Mouse (Mus musculus): ENCODE results near the gene Adam33.
A peak's percentile ranks its signal among the peaks of the same experiment; 100 is the strongest.
"Not testable (repeated sequence)": the region's sequence is repeated elsewhere in the genome, so short reads cannot be mapped to it uniquely, and the experiment has no call there.

Adam33 gene

DNA sequence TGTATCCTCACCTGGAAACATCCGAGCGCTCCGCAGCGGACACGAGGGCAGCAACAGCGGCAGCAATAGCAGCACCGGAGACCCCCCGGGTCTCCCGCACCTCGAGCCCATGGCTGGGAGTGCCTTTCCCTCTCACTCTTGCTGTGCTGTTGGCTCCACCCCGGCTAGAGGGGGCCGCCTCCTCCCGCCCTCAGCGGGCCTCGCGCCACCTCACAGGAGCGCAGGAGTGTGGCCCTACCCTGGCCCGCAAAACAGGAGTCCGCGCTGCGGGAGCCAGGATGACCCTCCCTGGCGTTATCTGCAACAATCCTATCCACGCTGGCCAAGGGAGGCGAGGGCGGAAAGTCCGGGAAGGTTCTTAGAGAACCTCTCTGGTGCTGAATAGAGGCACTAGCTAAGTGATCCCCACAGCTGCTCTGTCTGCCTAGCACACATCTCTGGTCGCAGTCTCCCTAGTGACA is at the start of gene Adam33:
Gene Adam33, minus strand, starts transcription at position 411 of the 461 bp plus-strand sequence.
- peak; percentile 22 for DNase-seq

DNA sequence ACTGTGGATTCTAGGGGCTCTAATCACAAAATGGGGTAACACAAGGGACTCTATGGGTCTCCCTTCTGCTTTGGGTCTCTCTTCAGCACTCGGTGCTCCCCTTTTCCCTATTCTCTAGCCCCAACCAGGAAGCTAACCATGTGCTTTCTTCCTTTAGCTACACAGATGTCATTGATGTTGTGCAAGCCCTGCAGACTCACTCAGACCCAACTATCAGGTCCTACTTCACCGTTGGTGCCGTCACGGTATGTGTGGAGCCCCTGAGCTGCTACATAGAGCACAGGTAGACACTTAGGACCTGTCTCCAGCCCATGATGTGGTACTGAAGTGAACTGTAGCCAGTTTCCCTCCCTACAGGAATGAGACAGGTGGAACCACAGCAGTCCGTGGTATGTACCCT is 42.4 kb upstream of the Adam33 start:
- no peak for DNase-seq

DNA sequence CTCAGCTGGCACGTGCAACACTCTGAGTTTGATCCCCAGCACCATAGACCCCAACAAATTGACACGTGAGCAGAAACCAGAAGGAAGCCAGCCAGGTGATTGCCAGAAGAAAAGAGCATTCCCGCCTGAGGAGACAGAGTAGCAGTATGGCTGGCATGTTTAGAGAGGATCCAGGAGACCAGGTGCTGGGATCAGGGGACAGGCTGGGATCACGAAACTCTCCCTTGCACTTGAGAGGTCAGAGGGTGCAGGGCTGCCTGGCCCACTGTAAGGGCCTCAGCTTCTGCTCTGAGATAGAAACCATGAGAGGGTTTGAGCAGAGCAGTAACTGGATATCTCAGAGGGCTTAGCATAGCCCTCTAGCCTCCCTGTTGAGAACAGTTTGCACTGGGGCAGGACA is 41.4 kb upstream of the Adam33 start:
- not testable (repeated sequence) for DNase-seq

DNA sequence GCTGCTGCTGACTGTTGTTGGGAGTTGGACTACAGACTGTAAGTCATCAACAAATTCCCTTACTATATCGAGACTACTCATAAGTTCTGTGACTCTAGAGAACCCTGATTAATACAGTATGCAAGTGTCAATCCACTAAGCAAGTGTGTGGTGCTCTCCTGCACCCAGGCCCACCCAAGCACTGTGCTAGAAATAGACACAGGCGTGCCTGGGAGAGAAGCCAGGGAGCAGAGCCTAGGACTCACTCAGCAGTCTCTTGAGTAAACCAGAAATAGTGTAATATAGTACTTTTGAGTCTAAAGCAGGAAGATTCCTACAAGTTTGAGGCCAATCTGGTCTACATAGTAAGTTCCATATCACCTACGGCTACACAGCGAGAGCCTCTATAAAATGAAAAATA is 40.4 kb upstream of the Adam33 start:
- no peak for DNase-seq

DNA sequence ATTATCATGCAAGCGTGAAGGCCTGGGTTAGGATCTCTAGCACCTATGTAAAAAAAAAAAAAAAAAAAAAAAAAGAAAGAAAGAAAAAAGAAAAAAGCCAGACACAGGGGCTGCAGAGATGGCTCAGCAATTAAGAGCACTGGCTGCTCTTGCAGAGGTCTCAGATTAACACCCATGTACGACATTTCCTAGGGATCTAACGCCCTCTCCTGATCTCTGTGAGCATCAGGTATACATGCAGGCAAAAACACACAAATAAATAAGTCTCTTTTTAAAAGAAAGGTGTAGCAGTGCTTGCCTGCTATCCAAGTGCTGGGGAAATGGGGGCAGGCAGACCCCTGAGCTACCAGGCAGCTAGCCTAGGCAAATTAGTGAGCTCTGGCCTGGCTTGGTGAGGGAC is 37.9 kb upstream of the Adam33 start:
- DNase-seq = no peak

DNA sequence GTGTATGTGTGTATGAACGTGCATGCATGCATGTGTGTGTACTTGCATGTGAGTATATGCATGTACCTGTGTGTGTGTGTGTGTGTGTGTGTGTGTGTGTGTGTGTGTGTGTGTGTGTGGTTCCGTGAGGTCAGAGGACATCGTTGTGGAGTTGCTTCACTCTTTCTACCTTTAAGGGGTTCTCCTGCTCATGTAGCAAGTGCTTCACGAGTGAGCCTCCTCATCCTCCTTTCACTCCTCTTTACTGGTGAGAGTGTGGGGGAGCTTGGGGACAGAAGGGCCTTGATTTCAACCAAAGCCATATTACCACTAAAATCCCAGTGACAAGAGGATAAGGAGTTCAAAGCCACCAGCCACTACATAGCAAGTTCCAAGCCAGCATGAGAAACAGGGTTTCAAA is 33.5 kb upstream of the Adam33 start:
- no peak for DNase-seq

DNA sequence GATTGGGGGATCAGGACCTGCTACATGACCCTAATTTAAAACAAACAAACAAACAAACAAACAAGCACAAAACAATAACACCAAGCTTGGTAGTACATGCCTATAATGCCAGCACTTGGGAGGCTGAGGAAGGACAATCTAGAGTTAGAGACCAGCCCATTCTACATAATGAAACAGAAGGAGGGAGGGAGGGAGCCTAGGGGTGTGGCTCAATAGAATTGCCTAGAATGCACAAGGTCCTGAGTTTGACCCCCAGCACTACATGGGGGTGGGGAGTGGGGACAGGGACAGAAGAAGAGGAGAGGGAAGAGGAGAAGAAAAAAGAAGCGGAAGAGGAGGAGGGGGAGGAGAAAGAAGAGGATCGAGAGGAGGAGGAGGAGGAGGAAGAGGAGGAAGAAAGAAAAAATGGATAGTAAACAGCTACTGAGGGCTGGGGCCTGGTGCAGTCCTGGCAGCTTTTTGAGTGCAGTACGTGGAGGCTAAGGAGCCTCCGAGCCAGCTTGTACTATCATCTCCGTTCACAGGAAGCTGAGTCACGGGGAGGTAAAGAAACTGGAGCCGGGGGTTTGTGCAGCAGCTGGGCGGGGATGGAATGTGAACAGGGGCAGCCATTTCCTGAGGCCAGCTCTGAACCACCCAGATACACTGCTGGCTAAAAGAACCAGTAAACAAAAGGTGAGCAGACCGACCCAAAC is 32.6 kb upstream of the Adam33 start:
- peak; percentile 44 for DNase-seq

DNA sequence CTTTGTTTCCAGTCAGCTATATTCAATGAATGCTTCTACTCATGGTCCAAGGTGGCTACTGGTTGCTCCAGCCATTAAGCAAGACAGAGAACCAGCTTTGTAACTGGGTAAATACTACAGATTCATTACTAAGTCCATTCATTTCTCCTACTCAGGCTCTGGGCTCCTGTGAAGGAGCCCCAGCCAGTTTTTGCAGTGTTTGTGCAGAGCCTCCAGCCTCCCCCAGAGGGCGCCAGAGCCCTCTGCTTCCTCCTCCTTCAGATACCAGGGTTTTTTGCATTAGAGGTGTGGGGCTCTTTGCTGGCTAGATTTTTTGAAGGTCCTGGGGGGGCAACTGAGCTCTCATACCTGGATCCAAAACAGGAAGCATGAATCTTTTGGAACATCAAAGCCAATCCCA is 31.2 kb upstream of the Adam33 start:
- DNase-seq = peak; percentile 81

DNA sequence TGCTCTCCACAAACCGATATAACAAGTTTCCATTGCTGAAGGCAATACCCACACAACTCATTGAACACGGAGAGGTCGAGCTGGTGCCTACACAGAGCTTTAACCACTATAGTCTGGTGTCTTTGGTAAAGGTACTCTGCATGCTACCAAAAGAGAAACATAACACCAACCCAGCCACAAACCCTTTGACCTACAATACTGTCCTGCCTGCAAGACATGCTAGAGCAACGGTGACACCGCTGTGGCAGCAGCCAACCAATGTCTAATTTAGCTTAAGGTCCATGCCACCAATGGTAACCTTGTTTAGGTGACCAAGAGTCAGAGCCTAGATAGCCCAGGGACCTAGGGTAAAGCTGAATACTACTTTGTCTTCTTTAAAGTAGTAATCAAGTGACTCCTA is 30.0 kb upstream of the Adam33 start:
- DNase-seq = no peak

DNA sequence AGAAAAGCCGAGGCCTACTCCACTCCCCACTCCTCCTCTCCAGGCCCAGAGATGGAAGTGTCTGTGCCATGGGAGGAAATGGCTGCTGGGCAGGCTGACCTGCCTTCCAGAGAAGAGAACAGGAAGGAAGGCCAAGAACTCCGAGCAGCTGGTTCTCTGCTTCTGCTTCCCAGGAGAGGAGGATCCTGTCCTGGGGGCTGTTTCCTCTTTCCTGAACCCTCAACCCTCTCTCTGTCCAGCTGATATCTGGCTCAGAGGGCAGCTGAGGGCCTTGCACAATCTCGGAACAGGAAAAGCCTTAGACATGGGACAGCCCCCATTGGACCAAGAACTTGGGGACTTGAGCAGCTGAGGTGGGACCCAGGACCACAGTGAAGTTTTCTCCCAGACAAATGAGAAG is 27.2 kb upstream of the Adam33 start:
- no peak for DNase-seq

DNA sequence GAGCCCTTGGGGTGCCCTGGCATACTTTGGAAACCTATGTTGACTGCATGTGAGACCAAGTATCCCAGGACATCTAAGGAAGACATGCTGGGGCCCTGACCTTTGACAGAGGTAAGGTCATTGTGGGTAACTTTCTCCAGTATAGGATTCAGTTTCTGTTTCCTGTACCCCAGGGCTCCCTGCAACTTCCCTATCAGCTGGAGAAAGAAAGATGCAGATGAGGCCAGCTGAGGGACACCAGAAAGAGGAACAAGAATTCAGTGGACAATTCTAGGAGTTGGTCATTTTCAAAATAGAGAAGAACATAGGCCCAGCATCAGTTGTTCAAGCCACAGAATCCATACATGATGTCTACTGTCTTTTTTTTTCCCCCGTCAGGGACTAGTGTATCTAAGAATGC is 26.0 kb upstream of the Adam33 start:
- no peak for DNase-seq

DNA sequence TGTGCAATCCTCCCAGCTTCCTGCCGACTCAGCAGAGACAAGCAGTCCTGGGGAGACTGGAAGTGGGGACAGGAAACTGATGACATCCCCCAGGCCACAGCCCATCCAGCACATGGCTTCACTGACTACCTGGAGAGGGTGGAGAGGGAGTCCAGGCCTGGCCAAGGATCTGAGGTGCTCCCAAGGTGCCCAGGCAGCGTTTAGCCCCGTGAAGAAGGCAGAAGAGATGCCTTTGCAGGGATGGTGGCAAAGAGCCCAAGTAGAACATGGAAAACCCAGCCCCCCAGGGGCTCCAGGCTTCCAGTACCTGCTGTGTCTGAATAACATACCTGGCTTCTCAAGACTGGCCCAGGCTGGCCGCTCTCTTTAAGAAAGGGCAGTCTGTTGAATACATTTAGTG is 25.0 kb upstream of the Adam33 start:
- DNase-seq = no peak

DNA sequence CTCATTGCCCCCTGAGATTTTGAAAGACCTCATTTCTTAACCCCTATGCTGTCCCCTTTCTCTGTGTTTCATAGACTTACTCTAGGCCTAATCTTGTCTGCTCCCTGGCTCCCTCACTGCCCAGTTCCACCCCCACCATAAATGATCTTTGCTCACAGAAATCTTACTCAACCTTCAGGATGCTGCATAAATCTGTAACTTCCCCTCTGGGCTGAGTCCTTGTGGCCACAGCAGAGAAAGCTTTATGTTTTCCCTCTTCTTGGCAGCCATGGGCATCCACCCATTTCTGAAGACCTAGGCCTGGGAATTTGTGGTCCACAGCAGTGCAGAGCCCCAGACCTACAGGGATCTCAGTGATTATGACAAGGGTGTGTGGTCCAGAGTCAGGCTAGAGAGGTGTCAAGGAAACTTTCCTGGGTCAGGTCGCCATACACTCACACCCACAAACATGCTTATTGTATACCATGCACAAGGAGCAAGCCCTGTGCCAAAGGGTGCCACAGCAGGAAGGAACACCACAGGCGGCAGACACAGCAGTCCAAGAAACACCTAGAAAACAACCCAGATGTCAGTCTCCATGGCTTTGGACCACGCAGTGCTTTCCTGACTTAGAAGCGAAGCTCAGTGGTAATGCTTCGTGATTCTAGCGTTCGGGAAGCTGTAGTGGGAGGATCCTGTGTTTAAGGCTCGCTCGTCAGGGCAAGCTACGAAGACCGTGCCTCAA is 23.2 kb upstream of the Adam33 start, which contains the start of gene Siglec1:
Gene Siglec1, minus strand, starts transcription at position 99 of the 724 bp plus-strand sequence.
- DNase-seq = no peak

DNA sequence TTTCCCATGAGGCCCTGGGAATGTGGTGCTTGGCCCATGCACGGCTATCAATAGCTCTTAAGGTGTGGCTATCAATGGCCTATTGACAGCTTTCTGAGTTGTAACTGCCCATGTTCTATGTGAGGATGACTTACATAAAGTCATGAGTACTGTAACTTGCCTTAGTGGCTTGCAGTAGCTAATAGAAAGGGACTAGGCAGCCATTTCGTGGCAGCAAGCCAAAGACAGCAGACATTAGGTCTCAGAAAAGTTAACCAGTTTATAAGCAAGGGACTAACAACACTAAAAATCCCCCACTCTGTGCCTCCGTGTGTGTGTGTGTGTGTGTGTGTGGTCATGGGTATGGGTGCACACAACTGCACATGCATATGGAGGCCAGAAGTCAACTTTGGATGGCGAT is 20.6 kb upstream of the Adam33 start:
- DNase-seq = no peak

DNA sequence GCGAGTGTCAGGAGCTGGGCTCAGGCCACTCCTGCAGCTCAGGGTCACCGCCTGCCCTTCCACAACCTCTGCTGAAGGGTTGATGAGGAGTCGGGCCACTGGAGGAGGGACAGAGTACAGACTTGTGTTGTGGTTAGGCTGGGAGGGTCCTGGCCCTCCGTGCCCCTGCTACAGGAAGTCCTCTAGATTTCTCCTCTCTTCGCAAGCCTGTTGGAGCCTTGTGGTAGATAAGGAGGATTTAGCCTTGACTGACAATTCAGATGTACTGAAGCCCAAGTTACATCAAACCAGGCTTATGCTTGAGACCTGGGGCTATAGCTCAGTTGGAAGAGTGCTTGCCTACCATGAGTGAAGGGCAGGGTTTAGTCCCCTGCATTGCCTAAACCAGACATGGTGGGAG is 16.9 kb upstream of the Adam33 start:
- DNase-seq = no peak

DNA sequence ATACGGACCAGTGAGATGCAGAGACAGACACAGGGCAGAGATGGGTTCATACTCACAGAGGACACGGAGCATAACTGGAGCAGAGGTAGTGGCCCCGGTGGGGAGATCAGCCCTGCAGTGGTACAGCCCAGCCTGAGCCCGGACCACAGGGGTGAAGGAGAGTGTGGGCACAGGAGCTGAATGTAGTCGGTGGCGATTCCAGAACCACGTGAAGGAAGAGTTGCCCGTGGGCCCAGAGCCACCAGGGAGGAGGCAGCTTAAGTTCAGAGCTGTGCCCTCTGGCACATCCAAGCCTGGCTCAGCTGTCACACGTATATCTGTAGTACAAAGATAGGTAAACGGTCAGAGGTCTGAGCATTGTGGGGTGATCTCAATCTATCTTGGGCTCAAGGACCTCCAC is 8.9 kb upstream of the Adam33 start:
- DNase-seq = no peak

DNA sequence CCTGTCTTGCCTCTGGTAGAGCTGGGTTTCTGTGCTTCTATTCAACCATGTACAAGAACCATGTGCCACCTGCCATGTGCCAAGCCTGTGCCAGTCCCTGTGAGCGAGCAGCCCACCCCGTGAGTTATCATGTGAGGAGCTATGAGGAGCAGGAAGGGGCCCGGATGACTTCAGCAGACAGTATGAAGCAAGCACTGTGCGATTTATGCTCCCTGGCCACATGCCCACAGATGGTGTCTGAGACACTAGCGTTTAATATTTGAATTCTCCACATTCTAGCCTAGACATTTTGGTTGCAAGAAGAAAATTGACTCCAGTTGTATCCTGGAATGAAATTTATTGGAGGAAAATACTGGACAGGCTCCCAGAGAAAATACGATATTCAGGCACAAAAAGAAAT is 3.9 kb upstream of the Adam33 start:
- no peak for DNase-seq

DNA sequence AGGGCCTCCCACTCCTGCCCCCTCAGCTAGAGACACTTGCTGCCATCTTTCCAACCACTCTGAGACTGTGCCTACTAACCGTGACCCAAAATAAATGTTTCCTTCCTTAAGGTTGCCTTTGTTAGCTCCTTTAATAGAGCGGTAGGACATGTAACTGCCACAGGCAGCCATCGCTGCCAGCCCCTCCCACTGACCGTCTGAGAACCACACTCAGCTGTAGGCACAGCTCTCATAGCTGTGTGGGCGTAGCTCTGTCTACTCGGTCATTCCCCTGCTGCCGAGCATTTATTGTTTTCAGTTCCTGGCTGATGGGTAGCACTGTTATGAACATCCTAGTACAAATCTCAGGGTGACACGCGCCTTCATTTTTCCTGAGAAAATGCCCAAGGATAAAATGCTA is 2.7 kb upstream of the Adam33 start:
- DNase-seq = no peak

DNA sequence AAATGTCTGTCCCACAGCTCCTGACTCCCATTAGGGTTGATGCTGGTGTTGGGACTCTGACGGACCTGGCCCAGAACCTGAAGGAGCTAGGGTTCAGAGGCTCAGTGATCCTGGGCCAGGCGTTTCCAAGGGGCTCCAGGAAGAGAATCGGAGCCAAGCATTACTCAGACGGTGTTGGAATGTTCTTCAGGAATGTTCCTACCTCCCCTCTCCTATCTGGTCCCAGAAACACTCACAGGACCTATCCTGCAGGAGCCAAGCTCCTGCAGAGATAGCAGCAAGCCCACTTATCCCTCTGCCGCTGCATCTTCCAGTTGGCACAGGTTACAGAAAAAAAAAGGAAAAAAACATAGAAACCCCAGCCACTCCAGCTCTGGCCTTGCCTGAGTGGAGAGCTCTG is 2.0 kb downstream of the Adam33 start:
- DNase-seq = no peak

DNA sequence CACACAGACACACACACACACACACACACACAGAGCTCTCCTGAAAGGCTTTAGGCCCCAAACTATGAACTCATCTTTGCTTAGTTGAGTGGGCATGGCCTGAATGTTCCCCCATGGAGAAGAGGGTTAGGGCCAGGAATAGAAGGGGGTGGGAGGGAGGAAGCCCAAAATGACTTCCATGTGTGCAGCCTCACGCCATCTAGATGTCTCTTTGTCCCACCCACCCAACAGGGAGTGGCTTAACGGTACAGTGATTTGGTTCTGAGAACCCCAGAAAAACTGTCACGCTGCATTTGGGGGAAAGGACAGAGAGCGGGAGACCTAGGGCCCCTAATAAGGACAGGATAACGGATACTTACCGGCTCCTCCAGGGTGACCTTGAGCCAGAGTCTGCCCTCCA is 2.8 kb downstream of the Adam33 start:
- no peak for DNase-seq

DNA sequence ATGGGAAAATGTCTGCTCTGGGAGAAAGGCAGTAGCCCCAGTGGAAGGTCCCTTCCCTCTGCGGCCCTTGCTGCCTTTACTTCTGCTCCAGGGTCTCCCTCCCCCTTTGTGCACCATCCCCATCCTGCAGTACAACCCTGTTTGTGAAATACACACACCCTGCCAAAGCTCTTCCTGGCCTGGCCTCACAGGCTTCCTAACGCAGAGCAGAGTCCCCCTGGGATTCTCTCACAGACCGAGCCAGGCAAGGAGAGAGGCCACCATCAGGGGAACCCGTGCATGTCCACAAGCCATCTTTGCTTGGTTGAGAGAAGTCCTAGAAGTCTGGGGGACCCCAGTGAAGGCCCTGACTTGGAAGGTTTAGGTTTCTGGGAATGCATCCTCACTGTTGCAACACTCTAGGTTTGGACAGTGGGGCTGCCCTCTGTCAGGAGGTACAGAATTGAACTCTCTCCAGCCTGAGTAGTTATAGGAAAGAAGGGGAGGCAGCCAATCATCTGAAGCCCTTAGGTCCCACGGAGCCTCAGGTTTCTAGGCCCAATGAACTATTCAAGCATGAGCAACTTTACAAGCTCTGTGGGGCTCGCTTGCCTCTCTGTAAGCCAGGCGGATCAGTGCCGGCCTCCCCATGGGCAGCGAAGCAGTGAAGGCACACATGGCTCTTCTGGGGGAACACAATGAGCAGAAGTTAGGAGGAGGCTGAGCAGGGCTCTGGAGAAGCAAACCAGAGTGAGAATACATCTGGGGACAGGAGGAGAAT is 3.7 kb downstream of the Adam33 start:
- DNase-seq = no peak

DNA sequence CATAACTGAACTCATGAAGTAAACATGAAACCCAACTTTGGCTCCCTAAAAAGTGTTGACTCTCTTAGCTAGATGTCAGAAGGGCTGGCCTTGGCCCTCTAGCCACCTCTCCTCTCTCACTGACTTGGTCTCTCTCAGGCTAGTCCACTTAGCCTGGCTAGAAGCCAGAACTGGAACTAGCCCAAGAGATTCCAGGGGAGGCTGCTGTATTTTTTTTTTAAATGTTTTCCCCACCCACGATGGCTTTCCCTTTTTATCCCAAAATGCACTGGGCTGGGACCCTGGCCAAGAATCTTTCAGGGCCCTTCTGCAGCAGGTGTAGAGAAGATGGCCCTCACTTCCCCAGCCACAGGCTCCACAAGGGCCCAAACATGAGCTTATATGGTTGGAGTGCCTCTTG is 4.2 kb downstream of the Adam33 start:
- DNase-seq = no peak

DNA sequence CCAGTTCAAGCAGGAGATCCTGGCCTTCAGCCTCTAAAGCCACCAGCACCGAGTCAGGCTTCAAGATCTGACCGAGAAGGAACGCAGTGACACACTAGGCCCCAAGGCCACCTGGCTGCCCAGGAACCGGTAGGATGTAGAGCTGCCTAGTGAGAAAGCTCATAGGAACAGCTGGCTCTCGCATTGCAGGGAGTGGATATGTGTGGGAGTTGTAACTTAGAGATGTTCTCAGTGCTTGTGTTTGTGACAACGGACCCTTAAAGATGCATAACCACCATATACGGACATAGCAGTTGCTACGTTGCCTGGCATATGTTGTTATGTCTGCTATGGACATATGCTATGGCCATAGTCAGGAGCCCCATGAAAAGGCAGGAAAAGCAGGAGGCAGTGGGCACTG is 4.9 kb downstream of the Adam33 start:
- no peak for DNase-seq

DNA sequence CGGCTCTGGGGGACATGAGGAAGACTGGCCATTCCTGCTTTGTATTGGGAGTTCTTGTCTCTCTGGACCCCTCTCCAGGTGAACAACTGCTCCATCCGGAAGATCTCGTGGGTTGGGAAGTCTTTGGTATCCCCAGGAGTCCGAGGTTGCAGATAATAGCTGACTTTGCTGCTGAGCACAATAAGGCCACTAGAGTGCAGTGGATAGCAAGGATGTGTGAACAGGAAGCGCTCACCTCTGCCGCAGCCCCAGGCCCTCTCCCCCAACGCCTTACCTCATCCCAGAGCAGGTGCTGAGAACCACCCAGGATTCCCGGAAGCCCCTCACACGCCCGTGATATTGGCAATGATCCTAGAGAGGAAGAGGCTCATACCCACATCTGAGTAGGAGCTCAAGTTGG is 7.4 kb downstream of the Adam33 start:
- DNase-seq = peak; percentile 50

All from thymus, postnatal 4 days (tissue).